Mouse (Mus musculus) left cerebral cortex, adult 8-10 months (tissue): ENCODE results near the gene Afap1. TPM values are rescaled to one million over a fixed set of nuclear protein-coding genes. Genes with fewer than 3 reads are reported as not detected.

ENCODE experiments used
- DNase-seq, 2 experiments: peaks; one replicate each; pipeline ENCODE4 v3.0.0; 2022; ENCODE audit warnings: low spot score in 2 of 2
- total RNA-seq, 4 experiments: library from RNA; stranded (reverse); gene quantifications; 2 replicates each; pipeline ENCODE4 v1.2.4; 2022

Gene Afap1
- total RNA-seq, 4 experiments from 2014 or later: 26.8 to 30.0 (median 29.3) TPM

- DNase-seq: no peak
These were observed 79.6 kb downstream of the Afap1 start for GRCm38 (mm10) chr5:35972739-35973138.

GRCm38 (mm10) chr5:35973800-35974199, 80.7 kb downstream of the Afap1 start:
- no peak for DNase-seq

GRCm38 (mm10) chr5:35974265-35974664, 81.1 kb downstream of the Afap1 start:
- no peak for DNase-seq

GRCm38 (mm10) chr5:35975681-35976080, 82.6 kb downstream of the Afap1 start:
- DNase-seq: no peak

GRCm38 (mm10) chr5:35980542-35980941, 87.4 kb downstream of the Afap1 start:
- DNase-seq: no peak

GRCm38 (mm10) chr5:35981341-35981740, 88.2 kb downstream of the Afap1 start:
- DNase-seq: no peak

GRCm38 (mm10) chr5:35981976-35982375, 88.9 kb downstream of the Afap1 start:
- peak in 1 of 2 experiments; percentile 77 for DNase-seq

- peak in 1 of 2 experiments; percentile 68 for DNase-seq
These were observed 92.5 kb downstream of the Afap1 start for GRCm38 (mm10) chr5:35985611-35986010.

- no peak for DNase-seq
These were observed 95.0 kb downstream of the Afap1 start for GRCm38 (mm10) chr5:35988085-35988484.

GRCm38 (mm10) chr5:35989506-35989905, 96.4 kb downstream of the Afap1 start:
- no peak for DNase-seq

- DNase-seq: no peak
These were observed 97.0 kb downstream of the Afap1 start for GRCm38 (mm10) chr5:35989986-35990735.

- no peak for DNase-seq
These were observed 110.7 kb downstream of the Afap1 start for GRCm38 (mm10) chr5:36003797-36004196.

GRCm38 (mm10) chr5:36006106-36006505, 113.0 kb downstream of the Afap1 start:
- DNase-seq: no peak

GRCm38 (mm10) chr5:36006586-36006985, 113.5 kb downstream of the Afap1 start:
- no peak for DNase-seq

- no peak for DNase-seq
These were observed 114.5 kb downstream of the Afap1 start for GRCm38 (mm10) chr5:36007649-36008048.

- DNase-seq: no peak
These were observed 116.3 kb downstream of the Afap1 start for GRCm38 (mm10) chr5:36009405-36009804.

- DNase-seq: no peak
These were observed 125.2 kb downstream of the Afap1 start for GRCm38 (mm10) chr5:36018366-36018765.

GRCm38 (mm10) chr5:36021091-36021490, 128.0 kb downstream of the Afap1 start:
- no peak for DNase-seq

- DNase-seq: no peak
These were observed 129.2 kb downstream of the Afap1 start for GRCm38 (mm10) chr5:36022361-36022760.

GRCm38 (mm10) chr5:36024003-36024685, 131.0 kb downstream of the Afap1 start:
- peak in 1 of 2 experiments; percentile 29 for DNase-seq

- DNase-seq: no peak
These were observed 132.0 kb downstream of the Afap1 start for GRCm38 (mm10) chr5:36025076-36025475.

- DNase-seq: peak in 1 of 2 experiments; percentile 35
These were observed 140.7 kb downstream of the Afap1 start for GRCm38 (mm10) chr5:36033531-36034426.
